Mouse (Mus musculus): ENCODE data around the gene Utrn. TPM values are rescaled to one million over a fixed set of nuclear protein-coding genes. Genes with fewer than 3 reads are reported as not detected.

Gene Utrn
- polyA plus RNA-seq (2012; rRNA removed) = 5.0 and 7.7 TPM in 2 replicates

DNA sequence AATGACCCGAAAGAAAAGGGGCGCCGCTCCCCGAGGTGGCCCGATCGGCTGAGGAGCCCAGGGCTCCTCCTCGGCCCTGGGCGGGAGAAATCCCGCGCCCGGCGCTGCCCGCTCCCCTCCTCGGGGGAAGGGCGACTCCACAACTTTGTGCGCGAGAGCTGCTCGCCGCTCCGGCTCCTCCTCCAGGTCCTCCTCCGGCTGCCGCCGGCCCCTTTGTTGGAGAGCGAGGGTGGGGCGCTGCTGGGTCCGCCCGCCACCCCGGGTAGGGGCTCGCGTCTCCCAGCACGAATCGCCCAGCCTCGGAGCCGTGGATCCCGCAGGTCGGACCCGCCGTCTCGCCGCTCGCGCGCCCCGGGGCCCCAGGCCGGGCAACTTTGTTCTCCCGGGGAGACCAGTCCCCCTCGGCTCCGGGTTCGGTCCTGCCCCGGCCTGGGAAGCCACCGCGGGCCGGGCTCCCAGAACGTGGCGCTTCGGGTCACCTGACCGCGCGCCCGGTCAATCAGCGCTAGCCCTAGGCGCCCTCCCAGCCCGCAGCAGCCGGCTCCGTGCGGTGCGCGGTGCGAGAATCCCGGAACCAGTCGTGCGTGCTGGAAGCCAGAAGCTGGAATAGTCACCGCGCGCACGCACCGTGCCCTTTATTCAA, at the start of gene Utrn:
Gene Utrn (minus strand): TSS at position 337 of the 643 bp plus-strand sequence.

Other genes starting within 250 kb of the Utrn start
- gene Stx11, start 94.9 kb upstream of the Utrn start, polyA plus RNA-seq (2012; rRNA removed) = 1.3 TPM in 2 replicates
- 25.3 and 34.3 TPM in 2 replicates for gene Sf3b5, start 136.0 kb upstream of the Utrn start, polyA plus RNA-seq (2012; rRNA removed)
- 7.7 and 14.2 TPM in 2 replicates for gene Plagl1, start 191.1 kb upstream of the Utrn start, polyA plus RNA-seq (2012; rRNA removed)

Data from stomach, adult 2 months (tissue).